Mouse (Mus musculus) neural tube, embryonic 11.5 days (tissue): Measurements from ENCODE around the gene Zfp382. TPM values are rescaled to one million over a fixed set of nuclear protein-coding genes. Genes with fewer than 3 reads are reported as not detected.

Experiments
- ATAC-seq: fragments of 200-750 bp; cut with Nextera tagmentation; 2 replicates; pipeline ENCODE4 v1.8.0; 2017; ENCODE audit warnings: moderate number of reproducible peaks, mild to moderate bottlenecking, moderate TSS enrichment, moderate library complexity; ENCODE audit not compliant: insufficient read depth, low FRiP score, low TSS enrichment
- DNase-seq: peaks from one replicate; pipeline ENCODE4 v3.0.0-alpha.2; 2015; ENCODE audit warnings: low spot score
- H3K27ac ChIP-seq: fragments of 300-500 bp; sonication (generic); 2 replicates; pipeline ENCODE4 v1.5.1; 2014; ENCODE audit warnings: low read depth, mild to moderate bottlenecking, low read length
- H3K27me3 ChIP-seq: fragments of 300-500 bp; sonication (generic); 2 replicates; pipeline ENCODE4 v1.6.1; 2014; ENCODE audit warnings: mild to moderate bottlenecking, low read length, mixed read lengths; ENCODE audit not compliant: control insufficient read depth, insufficient read depth
- H3K36me3 ChIP-seq: fragments of 300-500 bp; sonication (generic); 2 replicates; pipeline ENCODE4 v1.6.1; 2014; ENCODE audit warnings: mild to moderate bottlenecking, low read length, moderate library complexity, mixed read lengths; ENCODE audit not compliant: control insufficient read depth, insufficient read depth
- H3K4me1 ChIP-seq: fragments of 300-500 bp; sonication (generic); 2 replicates; pipeline ENCODE4 v1.6.1; 2014; ENCODE audit warnings: low read length, mixed read lengths; ENCODE audit not compliant: control insufficient read depth, insufficient read depth
- H3K4me2 ChIP-seq: fragments of 300-500 bp; sonication (generic); 2 replicates; pipeline ENCODE4 v1.6.1; 2014; ENCODE audit warnings: low read depth, mild to moderate bottlenecking, moderate library complexity
- H3K4me3 ChIP-seq: fragments of 300-500 bp; sonication (generic); 2 replicates; pipeline ENCODE4 v1.5.1; 2014; ENCODE audit warnings: low read depth, low read length
- H3K9ac ChIP-seq: fragments of 300-500 bp; sonication (generic); 2 replicates; pipeline ENCODE4 v1.6.1; 2014; ENCODE audit warnings: mild to moderate bottlenecking, low read length
- H3K9me3 ChIP-seq: fragments of 300-500 bp; sonication (generic); 2 replicates; pipeline ENCODE4 v1.6.1; 2016; ENCODE audit warnings: low read length; ENCODE audit not compliant: control insufficient read depth
- whole genome bisulfite sequencing: fragments of 180-500 bp; shearing (Covaris S2); extraction: QIAGEN DNeasy Blood & Tissue Kit; methylation state at CpG from one replicate; pipeline ENCODE4 v1.1.7; 2014; 5-methylcytosine and 5-hydroxymethylcytosine counted together
- microRNA-seq: library from miRNA; unstranded; fragments of <30 nt; microRNA quantifications from one replicate; pipeline ENCODE4, GENCODE M21; 2016
- polyA plus RNA-seq: library from polyadenylated mRNA; unstranded; fragments of >200 nt; fragmentation: Nextera tagmentation; extraction: Ambion mirVana; gene quantifications from 2 replicates; pipeline ENCODE4 v1.2.1, GENCODE M21; 2014

The Zfp382 gene
- polyA plus RNA-seq, 1 experiment from 2014 or later: 10.5 TPM

DNA sequence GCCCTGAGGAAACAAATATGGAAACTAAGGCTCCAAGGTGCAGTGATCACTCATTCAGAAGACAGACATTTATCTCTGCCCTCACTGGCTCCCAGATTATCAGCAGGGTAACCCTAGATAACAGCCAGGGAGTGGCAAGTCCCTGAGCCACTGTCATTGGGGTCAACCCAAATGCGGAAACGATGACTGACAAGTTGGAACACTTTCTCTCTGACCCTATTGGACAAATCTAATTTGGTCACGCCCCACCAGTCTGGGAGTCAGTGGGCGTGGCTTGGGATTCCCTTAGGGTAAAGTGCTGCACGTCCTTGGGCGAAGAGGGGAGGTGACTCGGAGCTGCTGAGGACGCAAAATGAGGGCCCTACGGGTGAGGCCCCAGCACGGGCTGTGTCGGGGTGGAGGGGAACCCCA is 62.1 kb downstream of the Zfp382 start, which contains the start of gene Cox7a1:
Cox7a1 (plus strand) TSS at position 266 of the 411 bp plus-strand sequence.
- DNase-seq: peak; percentile 77
- 0 out of 2 replicates have a peak, but pooled peaks cover 3% of the 10 kb centered on the region for H3K4me1 ChIP-seq
- no peaks in the 10 kb centered on the region for H3K9me3 ChIP-seq
- no peak within 1 kb of the TSS for H3K27ac ChIP-seq
- 0 out of 2 replicates have a peak, but pooled peaks cover 4% of the 10 kb centered on the region for H3K36me3 ChIP-seq
- H3K9ac ChIP-seq: peak within 1 kb of the TSS; percentile 29; the same call in 1 of the 2 replicates
- 2% methylated on average over 11 of the region's 11 CpGs for WGBS
- peak within 1 kb of the TSS; percentile 43 for H3K4me2 ChIP-seq
- 0 out of 2 replicates have a peak within 1 kb of the TSS, but pooled peaks have one; percentile 13 for H3K4me3 ChIP-seq
- no peaks in the 10 kb centered on the region for H3K27me3 ChIP-seq
- peak; percentile 64 for ATAC-seq

Small RNA genes within 50 kb of the gene (microRNA-seq; reads per million reads assigned to microRNA genes)
- not detected for gene Gm23368

Other genes with a start within 250 kb of the Zfp382 start
- gene Zfp27, start 215.4 kb upstream of the Zfp382 start, polyA plus RNA-seq: 14.4 and 15.0 TPM in 2 replicates
- gene Zfp383, start 213.7 kb upstream of the Zfp382 start, polyA plus RNA-seq: 6.7 and 7.6 TPM in 2 replicates
- gene Zfp74, start 167.9 kb upstream of the Zfp382 start, polyA plus RNA-seq: 11.0 and 12.9 TPM in 2 replicates
- 19.5 and 21.5 TPM in 2 replicates for gene Zfp568, start 138.0 kb upstream of the Zfp382 start, polyA plus RNA-seq
- 5.3 and 5.7 TPM in 2 replicates for gene Zfp14, start 70.6 kb upstream of the Zfp382 start, polyA plus RNA-seq
- gene Zfp82, start 49.0 kb upstream of the Zfp382 start, polyA plus RNA-seq: 8.3 and 9.9 TPM in 2 replicates
- 0.80 and 1.7 TPM in 2 replicates for gene Gm26920, start 31.5 kb upstream of the Zfp382 start, polyA plus RNA-seq
- gene Zfp566, start 31.4 kb upstream of the Zfp382 start, polyA plus RNA-seq: 15.3 and 16.4 TPM in 2 replicates
- gene Zfp260, start 27.2 kb upstream of the Zfp382 start, polyA plus RNA-seq: 136 and 140 TPM in 2 replicates
- 14.3 and 15.1 TPM in 2 replicates for gene Zfp146, start 47.8 kb downstream of the Zfp382 start, polyA plus RNA-seq
- 4.5 and 5.7 TPM in 2 replicates for gene Cox7a1, start 62.2 kb downstream of the Zfp382 start, polyA plus RNA-seq
- 45.8 and 51.8 TPM in 2 replicates for gene Capns1, start 76.9 kb downstream of the Zfp382 start, polyA plus RNA-seq
- gene Polr2i, start 110.0 kb downstream of the Zfp382 start, polyA plus RNA-seq: 179 and 195 TPM in 2 replicates
- 268 and 302 TPM in 2 replicates for gene Tbcb, start 110.3 kb downstream of the Zfp382 start, polyA plus RNA-seq
- not detected in 2 replicates for gene Ovol3, start 113.8 kb downstream of the Zfp382 start, polyA plus RNA-seq
- 0.18 and 0.36 TPM in 2 replicates for gene Thap8, start 158.2 kb downstream of the Zfp382 start, polyA plus RNA-seq
- gene Wdr62, start 158.5 kb downstream of the Zfp382 start, polyA plus RNA-seq: 10.9 and 12.5 TPM in 2 replicates
- gene Clip3, start 169.8 kb downstream of the Zfp382 start, polyA plus RNA-seq: 100 and 102 TPM in 2 replicates
- gene Alkbh6, start 186.8 kb downstream of the Zfp382 start, polyA plus RNA-seq: 87.4 and 94.0 TPM in 2 replicates
- gene Syne4, start 192.9 kb downstream of the Zfp382 start, polyA plus RNA-seq: 16.6 and 18.1 TPM in 2 replicates
- not detected in 2 replicates for gene E130208F15Rik, start 199.8 kb downstream of the Zfp382 start, polyA plus RNA-seq
- gene Sdhaf1, start 202.0 kb downstream of the Zfp382 start, polyA plus RNA-seq: 23.1 and 26.5 TPM in 2 replicates
- 6.3 TPM in 2 replicates for gene Lrfn3, start 240.8 kb downstream of the Zfp382 start, polyA plus RNA-seq